Mouse (Mus musculus) CD4-positive, CD25-positive, alpha-beta regulatory T cell, adult 2 months (primary cell): ENCODE data around the gene Smap2.
A peak's percentile ranks its signal among the peaks of the same experiment; 100 is the strongest.
"Not testable (repeated sequence)": the region's sequence is repeated elsewhere in the genome, so short reads cannot be mapped to it uniquely, and the experiment has no call there.

ENCODE experiments used
- DNase-seq: peaks from one replicate; pipeline ENCODE4 v3.0.0-alpha.2; 2012; ENCODE audit warnings: low read depth, low spot score

The Smap2 gene

DNA sequence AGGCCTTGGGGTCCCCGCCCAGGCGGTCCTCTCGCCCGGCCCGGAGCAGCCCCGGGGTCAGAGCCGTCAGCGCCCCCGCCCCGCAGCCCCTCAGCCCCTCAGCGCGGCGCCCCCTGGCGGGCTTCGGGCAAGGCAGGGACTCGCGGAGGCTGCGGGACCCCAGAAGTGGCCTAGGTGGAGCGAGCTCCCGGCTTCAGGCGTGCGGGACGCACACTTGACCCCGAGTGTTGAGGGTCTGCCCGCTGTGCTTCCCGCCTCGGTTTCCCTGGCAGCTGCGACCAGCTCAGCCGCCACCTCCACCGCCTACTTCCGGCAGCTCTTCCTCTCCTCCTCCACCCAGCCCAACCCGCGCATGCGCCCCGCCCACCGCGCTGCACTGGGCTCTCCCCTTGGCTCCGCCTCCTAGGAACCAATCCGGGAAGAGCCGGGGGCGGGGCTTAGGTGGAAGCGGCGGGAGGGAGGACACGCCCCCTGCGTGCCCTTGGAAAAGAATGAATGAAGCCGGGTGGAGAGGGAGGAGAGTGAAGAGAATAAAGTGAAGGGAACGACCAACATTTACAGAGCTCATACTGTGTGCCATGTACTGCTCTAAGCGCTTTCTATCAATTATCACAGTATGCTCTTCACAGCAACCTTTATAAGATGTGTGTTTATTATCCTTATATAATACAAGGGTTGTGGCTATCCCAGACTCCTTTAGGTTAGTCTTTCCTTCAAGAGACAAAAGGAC, at the start of gene Smap2:
TSS of gene Smap2 (minus strand) at position 320 of the 730 bp plus-strand sequence.
- DNase-seq: peak; percentile 96

- no peak for DNase-seq
Observed at GRCm38 (mm10) chr4:121065336-121065735, 48.3 kb upstream of the Smap2 start.

- DNase-seq: not testable (repeated sequence)
Observed at GRCm38 (mm10) chr4:121059218-121059617, 42.2 kb upstream of the Smap2 start.

DNA sequence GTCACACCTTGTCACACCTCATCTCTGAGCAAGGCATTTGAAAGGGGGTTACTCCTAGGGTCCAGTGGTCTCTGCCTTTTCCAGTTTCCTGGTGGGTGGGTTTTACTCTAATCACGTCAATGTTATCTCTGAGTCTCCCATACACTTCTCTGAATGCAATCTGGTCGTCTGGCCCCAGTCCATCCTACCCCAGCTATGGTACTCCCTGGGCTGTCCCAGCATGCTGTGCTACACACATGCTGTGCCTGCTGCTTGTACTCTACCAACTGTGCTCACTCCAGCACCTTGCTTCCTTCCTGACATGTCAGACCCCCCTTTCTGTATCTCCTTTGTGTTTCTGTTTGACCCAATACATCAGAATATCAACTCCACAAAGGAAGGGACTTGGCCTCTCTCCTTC, 40.0 kb upstream of the Smap2 start:
- DNase-seq: no peak

DNA sequence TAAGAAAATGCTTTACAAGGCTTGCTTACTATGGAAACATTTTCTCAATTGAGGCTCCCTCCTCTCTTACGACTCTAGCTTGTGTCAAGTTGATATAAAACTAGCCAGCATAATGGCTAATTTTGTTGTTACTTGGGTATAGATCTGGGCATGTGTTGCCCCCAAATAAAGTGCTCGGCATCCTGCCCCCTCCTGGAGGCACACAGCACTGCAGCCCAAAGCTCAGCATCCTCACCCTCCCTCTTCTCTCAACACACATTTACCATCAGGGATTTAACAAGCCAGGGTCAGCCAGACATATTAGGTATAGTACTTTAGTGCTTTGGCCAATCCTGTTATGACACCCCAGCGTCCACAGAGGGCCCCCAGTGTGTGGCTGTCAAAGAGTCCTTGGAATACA, 39.3 kb upstream of the Smap2 start:
- peak; percentile 51 for DNase-seq

DNA sequence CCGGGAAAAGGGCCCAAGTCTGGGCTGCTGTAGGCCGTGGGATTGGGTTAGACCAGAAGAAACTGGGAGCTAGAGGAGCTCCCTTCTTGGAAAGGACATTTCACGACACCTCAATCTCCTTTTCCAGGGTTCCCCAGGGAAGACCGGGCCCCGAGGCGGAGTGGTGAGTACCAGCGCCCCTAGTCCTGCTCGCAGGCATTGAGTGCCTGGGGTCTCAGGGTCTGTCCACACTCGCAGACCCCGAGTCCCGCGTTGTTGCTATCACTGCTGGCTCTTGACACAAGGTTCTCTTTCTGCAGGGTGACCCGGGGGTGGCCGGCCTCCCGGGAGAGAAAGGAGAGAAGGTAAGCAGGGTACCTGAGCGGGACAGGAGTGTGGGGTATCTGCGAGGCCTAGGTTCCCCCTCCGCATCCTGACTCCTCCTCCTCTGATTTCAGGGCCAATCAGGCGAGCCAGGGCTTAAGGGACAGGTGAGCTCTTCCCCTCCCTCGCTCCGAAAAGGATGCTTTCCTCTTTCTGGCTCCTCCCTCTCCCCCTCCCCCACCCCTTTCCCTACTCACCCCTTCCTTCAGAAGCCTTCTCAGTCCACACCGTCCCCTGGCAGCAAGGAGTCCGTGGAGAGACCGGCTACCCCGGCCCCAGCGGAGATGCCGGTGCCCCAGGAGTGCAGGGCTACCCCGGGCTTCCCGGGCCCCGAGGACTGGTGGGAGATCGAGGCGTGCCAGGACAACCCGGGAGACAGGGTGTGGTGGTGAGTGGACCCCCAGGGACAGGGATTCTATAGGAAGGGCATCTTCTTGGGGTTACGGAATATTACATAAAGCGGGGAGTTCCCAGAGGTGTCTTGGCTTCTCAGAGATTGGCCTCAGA, 35.6 kb upstream of the Smap2 start:
- no peak for DNase-seq

DNA sequence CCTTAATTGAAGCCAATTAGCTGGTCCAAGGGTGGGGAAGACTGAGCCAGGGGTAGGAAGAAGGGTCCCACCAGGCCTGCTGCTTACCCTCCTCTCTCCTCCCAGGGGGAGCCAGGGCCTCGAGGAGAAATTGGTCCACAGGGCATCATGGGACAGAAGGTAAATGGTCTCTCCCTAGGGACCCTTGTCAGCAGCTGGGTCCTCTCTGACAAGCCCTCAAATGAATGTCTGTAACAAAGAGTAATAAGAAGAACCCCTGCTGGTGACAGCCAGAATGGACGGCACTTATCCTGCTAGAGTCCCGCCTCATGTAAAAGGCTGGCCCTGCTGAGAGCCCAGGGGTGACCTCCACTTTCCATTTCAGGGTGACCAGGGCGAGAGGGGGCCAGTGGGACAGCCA, 34.8 kb upstream of the Smap2 start:
- DNase-seq: no peak

GRCm38 (mm10) chr4:121042946-121043345, 25.9 kb upstream of the Smap2 start:
- DNase-seq: no peak

DNA sequence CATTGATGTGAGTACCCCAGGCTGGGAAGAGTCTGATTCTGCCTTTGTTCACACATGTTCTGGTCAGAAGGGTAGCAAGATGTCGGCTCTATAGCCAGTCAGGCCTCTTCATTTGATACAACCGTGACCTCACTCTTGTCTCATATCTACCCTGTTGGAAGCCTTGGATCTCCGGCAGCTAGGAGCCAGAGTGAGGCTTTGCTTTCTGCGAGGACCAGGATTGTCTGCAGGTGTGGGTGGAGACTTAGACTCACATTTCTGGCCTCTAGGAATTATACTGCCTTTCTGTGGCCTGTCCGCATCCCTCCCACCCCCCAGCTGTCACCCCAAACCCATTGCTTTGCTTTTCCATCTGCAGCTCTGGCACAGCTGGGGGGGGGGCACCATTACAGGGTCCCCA, 25.4 kb upstream of the Smap2 start:
- DNase-seq: no peak

GRCm38 (mm10) chr4:121040897-121041671, 24.0 kb upstream of the Smap2 start:
- peak; percentile 78 for DNase-seq

- DNase-seq: peak; percentile 11
Observed at GRCm38 (mm10) chr4:121040323-121040722, 23.3 kb upstream of the Smap2 start.

- DNase-seq: peak; percentile 15
Observed at GRCm38 (mm10) chr4:121039331-121040115, 22.5 kb upstream of the Smap2 start, which contains the start of gene Col9a2. TSS of gene Col9a2 (plus strand) at chr4:121039385.

DNA sequence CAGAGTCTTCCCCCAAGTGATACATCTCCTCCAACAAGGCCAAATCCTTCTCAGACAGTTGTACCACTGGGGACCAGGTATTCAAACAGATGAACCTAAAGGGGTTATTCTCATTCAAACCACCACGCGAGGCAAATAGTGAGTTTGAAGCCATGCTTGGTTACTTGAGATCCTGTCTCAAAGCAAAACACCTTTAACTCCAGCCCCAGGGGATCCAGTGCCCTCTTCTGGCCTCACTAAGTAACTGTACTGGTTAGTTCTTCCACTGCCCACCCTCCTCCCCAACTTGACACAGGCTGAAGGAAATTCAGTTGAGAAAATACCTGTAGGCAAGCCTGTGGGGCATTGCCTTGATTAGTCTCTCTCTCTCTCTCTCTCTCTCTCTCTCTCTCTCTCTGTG, 16.0 kb upstream of the Smap2 start:
- DNase-seq: peak; percentile 45

DNA sequence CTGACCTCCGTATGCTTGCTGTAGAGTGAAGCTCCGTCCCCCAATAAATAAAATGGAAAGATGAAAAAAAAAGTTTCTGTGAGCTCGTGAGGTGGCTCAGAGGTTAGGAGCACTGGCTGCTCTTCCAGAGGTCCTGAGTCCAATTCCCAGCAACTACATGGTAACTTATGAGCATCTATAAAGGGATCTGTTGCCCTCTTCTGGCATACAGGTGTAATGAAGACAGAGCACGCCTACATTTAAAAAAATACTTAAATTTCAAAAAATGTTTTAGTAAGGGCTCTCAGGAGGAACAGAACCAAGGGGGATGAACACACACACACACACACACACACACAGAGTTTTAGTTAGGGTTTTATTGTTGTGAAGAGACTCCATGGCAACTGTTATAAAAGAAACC, 14.4 kb upstream of the Smap2 start:
- DNase-seq: peak; percentile 51

DNA sequence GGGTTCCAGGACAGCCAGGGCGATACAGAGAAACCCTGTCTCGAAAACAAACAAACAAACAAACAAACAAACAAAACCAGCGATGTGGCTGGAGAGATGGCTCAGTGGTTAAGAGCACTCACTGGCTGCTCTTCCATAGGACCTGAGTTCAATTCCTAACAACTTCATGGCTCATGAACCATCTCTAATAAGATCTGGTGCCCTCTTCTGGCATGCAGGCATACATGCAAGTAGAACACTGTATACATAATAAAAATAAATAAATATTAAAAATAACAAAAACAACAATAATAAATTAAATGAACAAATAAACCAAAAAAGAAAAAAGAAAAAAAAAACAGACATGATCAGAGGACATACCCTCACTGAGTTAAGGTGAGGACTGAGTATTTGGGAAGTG, 12.6 kb upstream of the Smap2 start:
- peak; percentile 41 for DNase-seq

DNA sequence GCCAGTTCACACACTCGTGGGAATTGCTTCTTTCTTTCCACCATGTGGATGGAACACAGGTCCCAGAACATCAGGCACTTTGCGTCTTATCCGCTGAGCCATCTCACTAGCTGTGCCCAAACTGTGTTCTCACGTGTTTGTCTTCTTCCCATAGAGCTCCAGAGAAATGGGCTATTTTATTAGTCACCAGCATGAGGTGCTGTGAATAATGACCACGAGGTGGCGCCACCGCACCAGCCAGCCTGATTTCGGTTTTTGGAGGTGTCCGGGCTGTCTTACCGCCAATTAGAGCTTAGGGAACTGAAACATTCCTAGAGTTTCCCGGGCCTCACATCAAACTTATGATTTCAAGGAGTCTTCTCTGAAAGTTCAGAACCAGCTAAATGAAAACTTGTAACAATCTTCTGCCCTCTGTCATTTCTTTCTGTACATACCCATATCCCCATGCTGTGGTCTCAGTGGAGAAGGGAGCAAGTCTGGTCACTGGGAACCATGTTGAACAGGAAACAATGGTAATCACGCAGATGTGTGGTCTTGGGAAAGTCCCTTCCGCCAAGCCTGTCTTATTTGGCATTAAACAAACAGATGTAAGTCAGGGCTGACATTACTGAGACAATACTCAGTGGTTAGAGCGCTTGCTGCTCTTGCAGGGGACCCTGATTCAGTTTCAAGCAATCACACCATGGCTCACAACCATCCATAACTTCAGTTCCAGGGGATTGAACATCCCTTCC, 11.8 kb upstream of the Smap2 start:
- peak; percentile 79 for DNase-seq

- DNase-seq: no peak
Observed at GRCm38 (mm10) chr4:121028146-121028545, 11.1 kb upstream of the Smap2 start.

- no peak for DNase-seq
Observed at GRCm38 (mm10) chr4:121025681-121026080, 8.6 kb upstream of the Smap2 start.

DNA sequence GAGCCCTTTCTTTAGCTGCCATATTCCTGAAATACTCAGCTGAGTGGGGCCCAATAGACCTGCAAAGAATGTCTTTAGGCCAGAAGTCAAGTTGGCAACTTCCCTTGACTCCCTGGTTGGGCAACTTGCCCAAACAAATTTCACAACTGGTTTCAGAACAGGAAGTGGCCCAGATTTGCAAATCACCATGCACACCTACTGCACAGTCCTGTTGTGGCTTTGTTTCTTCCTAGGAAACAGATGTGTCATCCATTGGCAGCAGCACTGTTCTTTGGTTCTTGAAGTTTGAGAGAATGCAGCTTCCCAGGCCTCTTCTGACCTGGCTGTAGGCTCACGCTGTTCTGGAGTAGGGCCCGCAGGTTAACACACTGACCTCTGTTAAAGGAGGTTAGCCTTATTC, 6.9 kb upstream of the Smap2 start:
- no peak for DNase-seq

- no peak for DNase-seq
Observed at GRCm38 (mm10) chr4:121023464-121023863, 6.4 kb upstream of the Smap2 start.

GRCm38 (mm10) chr4:121021911-121022310, 4.9 kb upstream of the Smap2 start:
- no peak for DNase-seq
